Mouse (Mus musculus): ENCODE measurements around the gene Tas2r119. TPM values are rescaled to one million over a fixed set of nuclear protein-coding genes. Genes with fewer than 3 reads are reported as not detected.
"Not testable (repeated sequence)": the region's sequence is repeated elsewhere in the genome, so short reads cannot be mapped to it uniquely, and the experiment has no call there.

Gene Tas2r119
- polyA plus RNA-seq, 1 experiment from 2014 or later = not detected

- H3K4me2 ChIP-seq (replicated peaks) = no peak overlapping the region
- H3K4me1 ChIP-seq = 0 out of 2 replicates have a peak, but pooled peaks cover 3% of the 10 kb centered on the region
- H3K27me3 ChIP-seq = no peaks in the 10 kb centered on the region
- no peak overlapping the region for H3K27ac ChIP-seq (replicated peaks)
- no peak for ATAC-seq (replicated peaks)
- H3K4me3 ChIP-seq = no peak overlapping the region
- WGBS = 92% methylated on average over 1 of the region's 1 CpGs
- H3K36me3 ChIP-seq = no peaks in the 10 kb centered on the region
- H3K9me3 ChIP-seq = no peaks in the 10 kb centered on the region
- no peak overlapping the region for H3K9ac ChIP-seq (replicated peaks)
Observed at GRCm38 (mm10) chr15:32182026-32182425, 4.9 kb downstream of the Tas2r119 start.

GRCm38 (mm10) chr15:32184964-32185363, 7.9 kb downstream of the Tas2r119 start:
- Histone ChIP-seq H3K9ac (replicated peaks) (no peak overlapping the region), H3K4me2 (replicated peaks) (no peak overlapping the region), H3K36me3 (no peaks in the 10 kb centered on the region), H3K27ac (replicated peaks) (no peak overlapping the region), H3K4me3 (no peak overlapping the region), H3K27me3 (no peaks in the 10 kb centered on the region), H3K4me1 (0 out of 2 replicates have a peak, but pooled peaks cover under 1% of the 10 kb centered on the region), H3K9me3 (no peaks in the 10 kb centered on the region)
- no peak for ATAC-seq (replicated peaks)

- no peak overlapping the region for H3K27ac ChIP-seq (replicated peaks)
Observed at GRCm38 (mm10) chr15:32189879-32190278, 12.8 kb downstream of the Tas2r119 start.

GRCm38 (mm10) chr15:32190436-32190835, 13.3 kb downstream of the Tas2r119 start:
- Histone ChIP-seq H3K4me1 (no peaks in the 10 kb centered on the region), H3K36me3 (no peaks in the 10 kb centered on the region), H3K27ac (replicated peaks) (no peak overlapping the region), H3K9ac (replicated peaks) (no peak overlapping the region), H3K4me3 (no peak overlapping the region), H3K9me3 (no peaks in the 10 kb centered on the region), H3K27me3 (no peaks in the 10 kb centered on the region), H3K4me2 (replicated peaks) (no peak overlapping the region)
- WGBS = 89% methylated on average over 6 of the region's 6 CpGs
- no peak for ATAC-seq (replicated peaks)

More at GRCm38 (mm10) chr15:32189879-32190278, 12.8 kb downstream of the Tas2r119 start:
- Histone ChIP-seq H3K9me3 (no peaks in the 10 kb centered on the region), H3K27me3 (no peaks in the 10 kb centered on the region), H3K4me3 (no peak overlapping the region), H3K4me2 (replicated peaks) (no peak overlapping the region), H3K36me3 (no peaks in the 10 kb centered on the region), H3K9ac (replicated peaks) (no peak overlapping the region), H3K4me1 (no peaks in the 10 kb centered on the region)
- ATAC-seq (replicated peaks) = no peak
- 82% methylated on average over 3 of the region's 3 CpGs for WGBS

- Histone ChIP-seq H3K4me1 (0 out of 2 replicates have a peak, but pooled peaks cover under 1% of the 10 kb centered on the region), H3K9ac (replicated peaks) (no peak overlapping the region), H3K4me3 (no peak overlapping the region), H3K27me3 (no peaks in the 10 kb centered on the region), H3K9me3 (no peaks in the 10 kb centered on the region), H3K4me2 (replicated peaks) (no peak overlapping the region), H3K27ac (replicated peaks) (no peak overlapping the region), H3K36me3 (no peaks in the 10 kb centered on the region)
- WGBS = 80% methylated on average over 1 of the region's 1 CpGs
- no peak for ATAC-seq (replicated peaks)
Observed at GRCm38 (mm10) chr15:32192948-32193347, 15.9 kb downstream of the Tas2r119 start.

- 71% methylated on average over 9 of the region's 9 CpGs for WGBS
- Histone ChIP-seq H3K27me3 (no peaks in the 10 kb centered on the region), H3K4me2 (replicated peaks) (no peak overlapping the region), H3K4me3 (no peak overlapping the region), H3K9ac (replicated peaks) (no peak overlapping the region), H3K27ac (replicated peaks) (no peak overlapping the region), H3K9me3 (no peaks in the 10 kb centered on the region), H3K36me3 (no peaks in the 10 kb centered on the region), H3K4me1 (peaks cover 6% of the 10 kb centered on the region; the same call in 1 of the 2 replicates)
- no peak for ATAC-seq (replicated peaks)
Observed at GRCm38 (mm10) chr15:32198076-32198475, 21.0 kb downstream of the Tas2r119 start.

GRCm38 (mm10) chr15:32198561-32198960, 21.5 kb downstream of the Tas2r119 start:
- 73% methylated on average over 5 of the region's 5 CpGs for WGBS
- Histone ChIP-seq H3K4me2 (replicated peaks) (no peak overlapping the region), H3K9me3 (no peaks in the 10 kb centered on the region), H3K27ac (replicated peaks) (no peak overlapping the region), H3K27me3 (no peaks in the 10 kb centered on the region), H3K9ac (replicated peaks) (no peak overlapping the region), H3K36me3 (no peaks in the 10 kb centered on the region), H3K4me1 (peaks cover 6% of the 10 kb centered on the region; the same call in 1 of the 2 replicates), H3K4me3 (no peak overlapping the region)
- ATAC-seq (replicated peaks) = no peak

- peaks cover 4% of the 10 kb centered on the region; the same call in 1 of the 2 replicates for H3K4me1 ChIP-seq
- no peak overlapping the region for H3K4me3 ChIP-seq
- H3K27ac ChIP-seq (replicated peaks) = no peak overlapping the region
- 85% methylated on average over 5 of the region's 5 CpGs for WGBS
- no peaks in the 10 kb centered on the region for H3K27me3 ChIP-seq
- no peaks in the 10 kb centered on the region for H3K9me3 ChIP-seq
- no peak overlapping the region for H3K9ac ChIP-seq (replicated peaks)
- ATAC-seq (replicated peaks) = no peak
- no peaks in the 10 kb centered on the region for H3K36me3 ChIP-seq
- no peak overlapping the region for H3K4me2 ChIP-seq (replicated peaks)
Observed at GRCm38 (mm10) chr15:32203242-32203641, 26.2 kb downstream of the Tas2r119 start.

GRCm38 (mm10) chr15:32204908-32205307, 27.8 kb downstream of the Tas2r119 start:
- Histone ChIP-seq H3K36me3 (no peaks in the 10 kb centered on the region), H3K27me3 (no peaks in the 10 kb centered on the region), H3K4me2 (replicated peaks) (no peak overlapping the region), H3K4me3 (no peak overlapping the region), H3K4me1 (no peaks in the 10 kb centered on the region), H3K9ac (replicated peaks) (no peak overlapping the region), H3K27ac (replicated peaks) (no peak overlapping the region), H3K9me3 (no peaks in the 10 kb centered on the region)
- WGBS = 88% methylated on average over 10 of the region's 10 CpGs
- ATAC-seq (replicated peaks) = no peak

- not testable (repeated sequence) for H3K27me3 ChIP-seq; H3K4me1 ChIP-seq; ATAC-seq (replicated peaks); H3K36me3 ChIP-seq; H3K4me2 ChIP-seq (replicated peaks); H3K9me3 ChIP-seq; H3K9ac ChIP-seq (replicated peaks); H3K27ac ChIP-seq (replicated peaks); H3K4me3 ChIP-seq
- 95% methylated on average over 10 of the region's 10 CpGs for WGBS
Observed at GRCm38 (mm10) chr15:32214687-32215086, 37.6 kb downstream of the Tas2r119 start.

GRCm38 (mm10) chr15:32223028-32223427, 45.9 kb downstream of the Tas2r119 start:
- 93% methylated on average over 7 of the region's 7 CpGs for WGBS
- H3K27ac ChIP-seq (replicated peaks) = no peak overlapping the region
- H3K4me1 ChIP-seq = no peaks in the 10 kb centered on the region
- H3K4me2 ChIP-seq (replicated peaks) = no peak overlapping the region
- H3K9me3 ChIP-seq = no peaks in the 10 kb centered on the region
- no peak overlapping the region for H3K9ac ChIP-seq (replicated peaks)
- H3K4me3 ChIP-seq = no peak overlapping the region
- no peaks in the 10 kb centered on the region for H3K36me3 ChIP-seq
- ATAC-seq (replicated peaks) = no peak
- no peaks in the 10 kb centered on the region for H3K27me3 ChIP-seq

GRCm38 (mm10) chr15:32225394-32225793, 48.3 kb downstream of the Tas2r119 start:
- Histone ChIP-seq H3K36me3 (no peaks in the 10 kb centered on the region), H3K27ac (replicated peaks) (no peak overlapping the region), H3K27me3 (no peaks in the 10 kb centered on the region), H3K4me3 (no peak overlapping the region), H3K4me2 (replicated peaks) (no peak overlapping the region), H3K9me3 (no peaks in the 10 kb centered on the region), H3K9ac (replicated peaks) (no peak overlapping the region), H3K4me1 (no peaks in the 10 kb centered on the region)
- no peak for ATAC-seq (replicated peaks)
- WGBS = 90% methylated on average over 3 of the region's 3 CpGs

- H3K27me3 ChIP-seq = no peaks in the 10 kb centered on the region
- H3K4me1 ChIP-seq = no peaks in the 10 kb centered on the region
- no peak overlapping the region for H3K27ac ChIP-seq (replicated peaks)
- H3K4me2 ChIP-seq (replicated peaks) = no peak overlapping the region
- no peak overlapping the region for H3K9ac ChIP-seq (replicated peaks)
- 80% methylated on average over 6 of the region's 6 CpGs for WGBS
- no peaks in the 10 kb centered on the region for H3K9me3 ChIP-seq
- H3K4me3 ChIP-seq = no peak overlapping the region
- no peaks in the 10 kb centered on the region for H3K36me3 ChIP-seq
- no peak for ATAC-seq (replicated peaks)
Observed at GRCm38 (mm10) chr15:32226381-32226780, 49.3 kb downstream of the Tas2r119 start.
